Mouse (Mus musculus) left cerebral cortex, postnatal 4 days (tissue): ENCODE measurements around the gene Spag8. TPM values are rescaled to one million over a fixed set of nuclear protein-coding genes. Genes with fewer than 3 reads are reported as not detected.

ENCODE experiments used
- DNase-seq: peaks from one replicate; pipeline ENCODE4 v3.0.0-alpha.2; 2022
- intact Hi-C: fragments of 180-260 bp; cut with DNase I; formaldehyde crosslinking; loops from one replicate; pipeline ENCODE4 v1.15.1; 2025
- microRNA-seq: library from miRNA; unstranded; fragments of <30 nt; microRNA quantifications from one replicate; pipeline ENCODE4 v1.2.0, GENCODE M21; 2022
- total RNA-seq, 2 experiments: library from RNA; stranded (reverse); gene quantifications; 2 replicates each; pipeline ENCODE4 v1.2.3; 2021

Spag8 gene
- total RNA-seq, 2 experiments from 2014 or later = 2.0 to 2.4 TPM

DNA sequence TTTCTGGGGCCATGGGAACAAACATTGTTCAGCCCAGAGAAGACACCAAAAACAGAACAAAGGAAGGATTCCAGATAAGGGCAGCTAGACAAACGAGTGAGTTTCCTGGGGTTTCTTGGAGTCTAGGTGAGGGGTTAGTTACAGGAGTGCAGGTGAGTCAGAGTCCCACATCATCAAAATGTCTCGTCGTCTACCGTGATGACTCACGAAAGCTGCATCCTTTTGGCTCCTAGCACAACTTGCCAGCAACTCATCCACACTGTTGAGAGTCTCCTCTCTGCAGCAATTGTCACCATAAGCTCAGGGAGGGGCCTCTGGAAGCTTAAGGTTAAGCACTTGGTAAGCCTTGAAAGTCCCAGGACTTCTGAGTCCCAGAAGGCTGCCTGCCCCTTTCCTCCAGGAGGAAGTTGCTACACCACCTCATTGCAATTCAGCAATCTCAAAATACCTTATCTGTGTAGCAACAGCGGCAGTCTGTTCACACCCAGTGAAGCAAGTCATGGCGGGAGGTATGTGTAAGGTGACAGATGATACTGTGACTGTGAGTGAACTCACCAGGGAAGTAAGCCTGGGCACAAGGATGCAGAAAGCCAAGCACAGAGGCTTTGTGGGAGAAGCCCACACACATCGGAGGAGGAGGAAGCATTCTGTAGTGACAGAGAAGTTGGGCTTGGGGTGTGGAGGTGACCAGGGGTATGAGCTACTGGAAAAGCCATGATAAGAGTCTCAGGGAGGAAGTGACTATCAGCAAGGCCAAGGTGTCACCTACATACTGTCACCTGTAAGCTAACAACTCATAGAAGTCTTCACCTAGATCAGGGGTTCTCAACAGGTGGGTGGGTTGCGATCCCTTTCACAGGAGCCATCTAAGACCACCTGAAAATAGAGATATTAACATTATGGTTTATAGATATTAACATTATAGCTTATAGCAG lies 48.4 kb downstream of the Spag8 start:
- DNase-seq = no peak
- intact Hi-C loops = no loop called here

DNA sequence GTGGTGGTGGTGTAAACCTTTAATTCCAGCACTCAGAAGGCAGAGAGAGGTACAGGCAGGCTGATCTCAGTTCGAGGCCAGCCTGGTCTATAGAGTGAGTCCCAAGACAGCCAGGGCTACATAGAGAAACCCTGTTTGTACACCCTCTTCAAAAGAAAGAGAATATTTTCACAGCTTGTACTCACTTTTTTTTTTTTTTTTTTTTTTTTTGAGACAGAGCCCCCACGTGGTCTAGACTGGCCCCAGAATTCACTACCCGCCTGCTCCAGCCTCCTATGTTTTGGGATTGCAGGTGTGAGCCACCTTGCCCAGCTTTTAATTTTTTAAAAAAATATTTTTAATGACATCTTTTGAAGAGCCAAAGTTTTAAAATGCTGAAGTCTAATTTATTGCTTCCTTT lies 49.3 kb downstream of the Spag8 start:
- intact Hi-C loops = no loop called here
- DNase-seq = no peak

Small RNA genes lying within 50 kb of the gene (microRNA-seq; reads per million reads assigned to microRNA genes)
- not detected for gene Gm25262

Other genes with a start within 250 kb of the Spag8 start
- 1 to 10 TPM; 1.0 to 1.3 TPM for gene Fam166b, start 224.5 kb downstream of the Spag8 start, total RNA-seq
- gene Tesk1, start 211.7 kb downstream of the Spag8 start, total RNA-seq = 100 to 1,000 TPM; 106 to 108 TPM
- gene Cd72, start 199.0 kb downstream of the Spag8 start, total RNA-seq = not detected
- not detected for gene Sit1, start 169.9 kb downstream of the Spag8 start, total RNA-seq
- gene Ccdc107, start 160.7 kb downstream of the Spag8 start, total RNA-seq = 10 to 100 TPM; 29.9 to 34.3 TPM
- 1 to 10 TPM; 3.6 to 3.8 TPM for gene Arhgef39, start 153.9 kb downstream of the Spag8 start, total RNA-seq
- under 1 TPM; 0.83 to 0.84 TPM for gene Car9, start 146.6 kb downstream of the Spag8 start, total RNA-seq
- 1 to 10 TPM; 4.7 to 5.2 TPM for gene Tpm2, start 129.8 kb downstream of the Spag8 start, total RNA-seq
- 10 to 100 TPM; 63.2 to 67.5 TPM for gene Creb3, start 91.3 kb downstream of the Spag8 start, total RNA-seq
- gene Tln1, start 90.9 kb downstream of the Spag8 start, total RNA-seq = 10 to 100 TPM; 49.1 to 59.1 TPM
- 10 to 100 TPM; 47.1 to 54.1 TPM for gene Rgp1, start 74.9 kb downstream of the Spag8 start, total RNA-seq
- 10 to 100 TPM; 63.9 to 71.7 TPM for gene Gba2, start 74.7 kb downstream of the Spag8 start, total RNA-seq
- not detected for gene Msmp, start 69.1 kb downstream of the Spag8 start, total RNA-seq
- 10 to 100 TPM; 56.5 to 65.2 TPM for gene Npr2, start 21.7 kb downstream of the Spag8 start, total RNA-seq
- 10 to 100 TPM; 21.1 to 23.9 TPM for gene Hint2, start 2.9 kb upstream of the Spag8 start, total RNA-seq
- gene Tmem8b, start 15.4 kb upstream of the Spag8 start, total RNA-seq = 10 to 100 TPM; 50.1 to 52.5 TPM
- under 1 TPM; 0.88 to 0.93 TPM for gene Fam221b, start 15.6 kb upstream of the Spag8 start, total RNA-seq
- not detected for gene Olfr70, start 47.2 kb upstream of the Spag8 start, total RNA-seq
- not detected for gene Olfr71, start 56.7 kb upstream of the Spag8 start, total RNA-seq
- under 1 TPM; 0.64 to 0.70 TPM for gene Hrct1, start 73.6 kb upstream of the Spag8 start, total RNA-seq
- gene Spaar, start 76.4 kb upstream of the Spag8 start, total RNA-seq = under 1 TPM; 0.34 to 0.38 TPM
- gene Olfr159, start 117.4 kb upstream of the Spag8 start, total RNA-seq = not detected
- not detected for gene Olfr156, start 170.3 kb upstream of the Spag8 start, total RNA-seq
- gene Olfr157, start 186.6 kb upstream of the Spag8 start, total RNA-seq = not detected
- not detected for gene Olfr155, start 198.0 kb upstream of the Spag8 start, total RNA-seq
- gene Reck, start 221.9 kb upstream of the Spag8 start, total RNA-seq = 1 to 10 TPM; 6.8 to 7.6 TPM